Mouse (Mus musculus) erythroid progenitor cell, adult 5-6 weeks (primary cell): Measurements from ENCODE around the gene Siva1. TPM values are rescaled to one million over a fixed set of nuclear protein-coding genes. Genes with fewer than 3 reads are reported as not detected.

Source experiments
- ATAC-seq: replicated peaks from 2 replicates; pipeline ENCODE4 v1.8.0; 2016; ENCODE audit warnings: moderate number of reproducible peaks, mild to moderate bottlenecking, moderate TSS enrichment, inconsistent platforms; ENCODE audit not compliant: poor library complexity, low FRiP score, severe bottlenecking
- total RNA-seq, 2 experiments: library from RNA; stranded (forward) in 1 of 2; stranded (reverse) in 1 of 2; fragments of 150-400 nt in 1 of 2; fragments of 186-747, 209-891 nt in 1 of 2; gene quantifications; 2 replicates each; pipeline versions ENCODE4 v1.2.3 to v1.2.4; 2015 to 2017; ENCODE audit warnings: low replicate concordance in 2 of 2

Siva1 gene
- total RNA-seq, 2 experiments from 2014 or later = 125 to 136 TPM

GRCm38 (mm10) chr12:112674132-112675011 is 29.9 kb downstream of the Siva1 start, which contains the start of gene Akt1:
Akt1 (minus strand) TSS chr12:112674884.
- ATAC-seq = peak; percentile 8; the same call in 1 of the 2 replicates

GRCm38 (mm10) chr12:112675245-112676035 is 31.0 kb downstream of the Siva1 start:
- peak; percentile 58 for ATAC-seq

GRCm38 (mm10) chr12:112677076-112677475 is 32.6 kb downstream of the Siva1 start:
- no peak for ATAC-seq

GRCm38 (mm10) chr12:112677943-112678554 is 33.6 kb downstream of the Siva1 start:
- no peak for ATAC-seq

- ATAC-seq = no peak
Observed at GRCm38 (mm10) chr12:112678555-112679026, 34.1 kb downstream of the Siva1 start, which contains the start of gene Zbtb42. Zbtb42 (plus strand) TSS chr12:112678828.

- no peak for ATAC-seq
Observed at GRCm38 (mm10) chr12:112679027-112679996, 34.8 kb downstream of the Siva1 start.

GRCm38 (mm10) chr12:112683351-112683750 is 38.9 kb downstream of the Siva1 start:
- no peak for ATAC-seq

- no peak for ATAC-seq
Observed at GRCm38 (mm10) chr12:112688458-112688857, 44.0 kb downstream of the Siva1 start.

- ATAC-seq = peak; percentile 81
Observed at GRCm38 (mm10) chr12:112693185-112694126, 49.0 kb downstream of the Siva1 start.

- ATAC-seq = no peak
Observed at GRCm38 (mm10) chr12:112694127-112694475, 49.6 kb downstream of the Siva1 start.

- ATAC-seq = no peak
Observed at GRCm38 (mm10) chr12:112696806-112697425, 52.4 kb downstream of the Siva1 start.

Other genes starting within 250 kb of the Siva1 start
- gene A530016L24Rik, start 155.2 kb upstream of the Siva1 start, total RNA-seq (2015; ENCODE audit: low replicate concordance) = not detected in 2 replicates
- gene A530016L24Rik, start 155.2 kb upstream of the Siva1 start, total RNA-seq (2017; ENCODE audit: low replicate concordance) = not detected in 2 replicates
- not detected in 2 replicates for gene Tmem179, start 127.9 kb upstream of the Siva1 start, total RNA-seq (2015; ENCODE audit: low replicate concordance)
- not detected in 2 replicates for gene Tmem179, start 127.9 kb upstream of the Siva1 start, total RNA-seq (2017; ENCODE audit: low replicate concordance)
- gene Inf2, start 55.9 kb upstream of the Siva1 start, total RNA-seq (2015; ENCODE audit: low replicate concordance) = 2.1 and 2.2 TPM in 2 replicates
- 1.0 and 1.5 TPM in 2 replicates for gene Inf2, start 55.9 kb upstream of the Siva1 start, total RNA-seq (2017; ENCODE audit: low replicate concordance)
- gene Adssl1, start 24.6 kb upstream of the Siva1 start, total RNA-seq (2015; ENCODE audit: low replicate concordance) = 16.8 and 26.3 TPM in 2 replicates
- 2.0 and 14.9 TPM in 2 replicates for gene Adssl1, start 24.6 kb upstream of the Siva1 start, total RNA-seq (2017; ENCODE audit: low replicate concordance)
- 22.6 and 24.1 TPM in 2 replicates for gene Akt1, start 30.2 kb downstream of the Siva1 start, total RNA-seq (2015; ENCODE audit: low replicate concordance)
- 24.5 and 40.9 TPM in 2 replicates for gene Akt1, start 30.2 kb downstream of the Siva1 start, total RNA-seq (2017; ENCODE audit: low replicate concordance)
- gene Zbtb42, start 34.1 kb downstream of the Siva1 start, total RNA-seq (2015; ENCODE audit: low replicate concordance) = 10.1 TPM in 1 of 2 replicates, not detected in the other
- gene Zbtb42, start 34.1 kb downstream of the Siva1 start, total RNA-seq (2017; ENCODE audit: low replicate concordance) = 0.39 TPM in 1 of 2 replicates, not detected in the other
- 1.3 TPM in 1 of 2 replicates, not detected in the other for gene Cep170b, start 75.8 kb downstream of the Siva1 start, total RNA-seq (2015; ENCODE audit: low replicate concordance)
- not detected in 2 replicates for gene Cep170b, start 75.8 kb downstream of the Siva1 start, total RNA-seq (2017; ENCODE audit: low replicate concordance)
- 20.1 and 29.9 TPM in 2 replicates for gene Pld4, start 116.0 kb downstream of the Siva1 start, total RNA-seq (2015; ENCODE audit: low replicate concordance)
- gene Pld4, start 116.0 kb downstream of the Siva1 start, total RNA-seq (2017; ENCODE audit: low replicate concordance) = 8.9 and 14.0 TPM in 2 replicates
- 0.36 TPM in 1 of 2 replicates, not detected in the other for gene Ahnak2, start 158.0 kb downstream of the Siva1 start, total RNA-seq (2015; ENCODE audit: low replicate concordance)
- gene Ahnak2, start 158.0 kb downstream of the Siva1 start, total RNA-seq (2017; ENCODE audit: low replicate concordance) = 0.64 TPM in 1 of 2 replicates, not detected in the other
- gene Clba1, start 164.3 kb downstream of the Siva1 start, total RNA-seq (2015; ENCODE audit: low replicate concordance) = not detected in 2 replicates
- 0.51 TPM in 1 of 2 replicates, not detected in the other for gene Clba1, start 164.3 kb downstream of the Siva1 start, total RNA-seq (2017; ENCODE audit: low replicate concordance)
- 170 and 180 TPM in 2 replicates for gene Cdca4, start 184.7 kb downstream of the Siva1 start, total RNA-seq (2015; ENCODE audit: low replicate concordance)
- 135 and 144 TPM in 2 replicates for gene Cdca4, start 184.7 kb downstream of the Siva1 start, total RNA-seq (2017; ENCODE audit: low replicate concordance)
- gene Gpr132, start 223.5 kb downstream of the Siva1 start, total RNA-seq (2015; ENCODE audit: low replicate concordance) = 1.3 and 5.0 TPM in 2 replicates
- 0.90 and 2.7 TPM in 2 replicates for gene Gpr132, start 223.5 kb downstream of the Siva1 start, total RNA-seq (2017; ENCODE audit: low replicate concordance)